Mouse (Mus musculus) gonadal fat pad, adult 2 months (tissue): Measurements from ENCODE around the gene Ssh3. TPM values are rescaled to one million over a fixed set of nuclear protein-coding genes. Genes with fewer than 3 reads are reported as not detected.
"Not testable (repeated sequence)": the region's sequence is repeated elsewhere in the genome, so short reads cannot be mapped to it uniquely, and the experiment has no call there.

Experiments
- DNase-seq: peaks from one replicate; pipeline ENCODE4 v3.0.0-alpha.2; 2012; ENCODE audit warnings: low read depth
- polyA plus RNA-seq: library from polyadenylated mRNA; depleted of rRNA; stranded (reverse); fragments of >200 nt; gene quantifications from 2 replicates; pipeline ENCODE4 v1.2.3, GENCODE M21; 2012

Gene Ssh3
- polyA plus RNA-seq, 1 experiment, result 91.4 TPM

- DNase-seq, result no peak
Observed at GRCm38 (mm10) chr19:4296611-4297010, 27.6 kb upstream of the Ssh3 start.

DNA sequence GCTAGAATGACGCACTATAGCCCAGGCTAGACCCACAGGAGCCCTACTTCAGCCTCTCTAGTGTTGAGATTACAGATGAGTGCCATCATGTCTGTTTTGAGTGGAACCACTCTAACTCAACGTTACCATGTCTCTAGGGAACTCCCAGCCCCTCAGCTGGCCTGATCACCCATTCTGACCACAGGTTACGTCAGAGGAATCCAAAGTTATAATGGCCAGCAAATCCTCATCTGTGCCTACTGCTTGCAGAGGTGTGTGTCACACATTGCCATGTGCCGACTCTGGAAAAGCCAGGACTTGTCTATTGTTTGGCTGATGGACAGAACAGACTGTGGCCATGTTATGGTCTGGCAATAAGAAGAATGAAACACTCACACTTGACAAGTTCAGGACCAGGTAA, 26.4 kb upstream of the Ssh3 start:
- no peak for DNase-seq

DNA sequence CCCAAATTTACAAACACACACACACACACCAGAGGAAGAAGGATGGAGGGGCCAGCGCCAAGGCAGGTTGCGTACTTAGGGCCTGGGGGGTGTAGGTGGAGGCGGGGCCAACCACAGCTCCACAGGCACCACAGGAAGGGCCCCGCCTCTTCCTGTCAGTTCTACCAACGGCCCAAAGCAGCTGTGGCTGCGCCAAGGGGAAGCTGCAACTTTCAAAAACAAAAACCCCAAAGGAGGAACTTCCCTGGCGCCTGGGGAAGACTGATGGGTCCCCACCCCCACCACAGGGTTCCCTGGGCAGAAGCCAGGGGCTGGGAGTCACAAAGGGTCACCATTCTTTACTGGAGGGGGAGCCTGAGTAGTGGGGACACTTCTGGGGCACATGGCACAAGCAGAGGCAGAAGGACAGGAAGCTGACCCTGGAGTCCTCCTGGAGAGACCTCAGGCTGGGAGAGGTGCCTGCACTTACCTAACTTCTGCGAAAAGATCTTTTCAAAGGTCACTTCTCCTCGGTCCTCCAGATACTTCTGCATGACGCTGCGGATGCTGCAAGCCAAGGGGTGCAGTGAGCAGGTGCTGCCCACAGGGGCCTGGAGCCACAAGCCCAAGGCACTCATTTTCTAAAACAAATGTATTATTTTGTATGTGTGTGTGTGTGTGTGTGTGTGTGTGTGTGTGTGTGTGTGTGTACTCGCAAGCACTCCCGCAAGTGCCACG, 25.6 kb upstream of the Ssh3 start:
- DNase-seq, result no peak

- no peak for DNase-seq
Observed at GRCm38 (mm10) chr19:4291161-4291560, 22.2 kb upstream of the Ssh3 start.

DNA sequence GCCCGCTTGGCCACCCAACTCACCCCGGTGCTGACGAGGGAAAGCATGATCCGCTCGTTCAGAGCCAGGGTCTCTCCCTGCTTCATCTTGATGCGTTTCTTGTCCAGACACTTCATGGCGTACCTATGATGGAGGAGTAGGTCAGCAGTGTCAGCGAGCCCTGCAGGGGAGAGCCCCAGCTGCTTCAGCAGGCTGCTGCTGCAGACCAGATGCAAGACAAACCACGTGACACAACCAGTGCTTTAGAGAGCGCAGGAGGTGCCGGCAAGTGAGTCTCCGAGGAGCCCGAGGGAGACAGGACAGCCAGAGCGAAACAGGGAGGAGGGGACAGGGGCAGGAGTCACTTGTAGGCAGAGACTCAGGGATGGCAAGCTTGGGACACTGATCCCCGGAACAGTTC, 21.8 kb upstream of the Ssh3 start:
- DNase-seq, result no peak

DNA sequence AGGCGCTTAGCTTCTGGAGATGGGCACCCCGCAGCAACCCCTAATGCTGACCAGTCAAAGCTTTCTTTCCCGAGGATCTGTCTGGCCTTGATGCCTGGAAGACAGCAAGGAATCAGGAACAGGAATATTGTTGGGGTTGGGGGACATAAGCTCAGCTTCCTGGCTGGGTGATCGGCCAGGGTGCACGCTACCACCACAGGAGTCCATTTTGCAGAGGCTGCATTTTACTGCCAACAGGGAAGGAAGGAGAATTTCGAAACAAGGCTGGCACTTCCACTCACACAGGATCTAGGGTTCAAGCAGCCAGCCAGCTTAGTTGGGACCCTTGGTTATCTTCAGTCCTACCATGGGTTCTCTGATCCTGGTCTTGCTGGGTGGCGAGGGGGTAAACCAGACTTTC, 14.7 kb upstream of the Ssh3 start:
- DNase-seq, result no peak

DNA sequence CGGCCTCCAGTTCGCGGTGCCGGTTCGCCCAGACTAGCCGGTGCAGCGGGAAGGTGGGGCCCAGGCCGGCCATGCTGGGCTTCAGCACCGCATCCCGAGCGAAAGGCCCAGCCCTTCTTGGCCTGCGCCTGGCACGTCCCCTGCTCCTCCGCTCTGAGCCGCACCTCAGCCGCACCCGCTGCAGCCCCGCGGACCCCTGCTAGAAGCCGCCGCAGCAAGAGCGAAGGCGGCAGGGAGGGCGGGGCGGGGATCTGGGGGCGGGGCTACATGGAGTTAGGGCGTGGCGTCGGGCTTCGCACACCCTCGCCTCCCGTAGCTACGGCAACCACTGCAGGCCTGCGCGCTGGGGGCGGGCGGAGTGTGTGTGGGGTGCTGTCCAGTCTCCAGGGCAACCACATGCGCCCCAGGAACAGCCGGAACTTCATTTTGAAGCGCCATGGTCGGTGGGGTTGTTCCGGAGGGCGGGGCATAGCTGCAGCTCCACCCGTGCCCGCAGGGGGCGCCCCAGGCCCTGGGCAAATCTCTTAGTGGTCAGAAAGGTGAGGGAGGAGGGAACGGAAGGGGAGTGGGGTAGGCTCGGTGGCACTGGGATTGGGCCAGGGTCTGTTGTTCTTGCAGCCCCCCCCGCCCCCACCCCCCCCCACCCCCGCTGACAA, 14.0 kb upstream of the Ssh3 start, which contains the start of gene Ankrd13d:
Gene Ankrd13d (minus strand): TSS at position 240 of the 656 bp plus-strand sequence.
- no peak for DNase-seq

DNA sequence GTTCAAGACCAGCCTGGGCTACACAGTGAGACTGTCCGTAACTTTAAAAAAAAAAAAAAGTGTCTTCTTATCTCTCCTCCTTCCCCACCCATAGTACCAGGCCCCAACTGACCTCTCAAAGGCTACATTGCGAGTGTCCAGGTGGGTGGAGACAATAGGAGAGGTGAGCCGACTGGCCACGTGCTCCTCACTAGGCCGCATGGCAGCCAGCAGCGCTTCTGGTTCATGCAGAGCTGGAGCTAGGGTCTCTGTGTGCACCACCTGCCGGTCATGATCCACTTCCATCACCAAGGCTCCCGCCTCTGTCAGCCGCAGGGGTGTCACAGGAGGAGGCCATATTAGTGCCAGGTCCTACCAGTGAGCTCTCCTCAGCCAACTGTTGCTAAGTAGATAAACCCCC, 11.4 kb upstream of the Ssh3 start:
- DNase-seq, result no peak

DNA sequence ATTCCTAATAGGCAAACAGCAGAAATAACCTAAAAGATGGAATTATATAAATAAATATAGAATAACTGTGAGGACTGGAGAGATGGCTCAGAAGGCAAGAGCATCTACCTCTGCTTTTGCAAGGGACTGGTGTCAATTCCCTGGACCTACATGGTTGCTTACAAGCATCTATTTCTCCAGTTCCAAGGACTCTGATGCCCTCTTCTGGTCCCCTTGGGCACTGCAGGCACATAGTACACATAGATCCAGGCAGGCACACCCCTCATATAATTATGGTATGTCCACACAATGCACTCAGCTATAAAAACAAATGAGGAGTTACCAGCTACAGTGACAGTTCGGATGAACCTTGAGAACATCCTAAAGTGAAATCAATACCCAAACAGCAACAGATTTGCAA, 10.5 kb upstream of the Ssh3 start:
- no peak for DNase-seq

- no peak for DNase-seq
Observed at GRCm38 (mm10) chr19:4270972-4271371, 2.0 kb upstream of the Ssh3 start.

DNA sequence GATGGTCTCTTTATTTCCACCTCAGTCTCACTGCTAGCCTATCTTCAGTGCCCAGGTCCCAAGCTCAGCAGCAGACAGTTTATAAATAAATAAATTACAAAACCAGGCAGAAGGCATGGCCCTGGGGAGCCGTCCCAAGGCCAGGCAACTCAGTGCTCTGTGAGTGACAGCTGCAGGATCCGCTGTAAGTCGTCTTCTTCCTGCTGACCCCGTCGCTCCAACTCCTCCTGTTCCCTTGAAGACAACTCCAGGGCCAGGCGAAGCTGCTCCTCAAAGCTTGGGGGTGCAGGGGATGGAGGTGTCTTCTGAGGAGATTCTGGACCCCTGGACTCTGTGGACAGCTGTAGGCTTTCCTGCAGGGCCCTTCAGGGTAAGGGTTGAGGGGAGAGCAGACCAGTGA, 1.2 kb upstream of the Ssh3 start:
- DNase-seq, result no peak

- DNase-seq, result no peak
Observed at GRCm38 (mm10) chr19:4265956-4266355, 3.0 kb downstream of the Ssh3 start.

GRCm38 (mm10) chr19:4264171-4264780, 4.7 kb downstream of the Ssh3 start:
- no peak for DNase-seq

- DNase-seq, result no peak
Observed at GRCm38 (mm10) chr19:4263702-4264101, 5.3 kb downstream of the Ssh3 start.

- no peak for DNase-seq
Observed at GRCm38 (mm10) chr19:4262756-4263155, 6.2 kb downstream of the Ssh3 start.

- DNase-seq, result no peak
Observed at GRCm38 (mm10) chr19:4261038-4261698, 7.8 kb downstream of the Ssh3 start.

DNA sequence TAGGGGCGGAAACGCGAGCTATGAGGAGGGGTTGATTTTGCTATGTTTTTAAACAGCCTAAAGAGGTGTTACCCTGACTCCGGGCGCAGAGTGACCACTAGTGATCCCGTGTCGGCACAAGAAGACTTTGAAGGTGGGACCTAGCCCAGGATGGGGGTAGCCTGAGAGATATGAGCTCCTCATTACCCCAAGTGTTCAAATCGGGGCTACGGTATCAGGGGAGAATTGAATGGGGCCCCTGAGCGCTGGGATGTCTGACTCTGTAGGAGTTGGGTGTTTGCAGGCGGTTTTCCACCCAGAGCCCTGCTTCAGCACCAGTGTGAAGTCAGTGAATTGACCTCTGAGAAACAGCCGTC, 11.1 kb downstream of the Ssh3 start:
- DNase-seq, result no peak

- peak; percentile 36 for DNase-seq
Observed at GRCm38 (mm10) chr19:4257216-4257896, 11.6 kb downstream of the Ssh3 start.

- no peak for DNase-seq
Observed at GRCm38 (mm10) chr19:4255583-4256162, 13.3 kb downstream of the Ssh3 start.

- DNase-seq, result no peak
Observed at GRCm38 (mm10) chr19:4254230-4254629, 14.8 kb downstream of the Ssh3 start.

DNA sequence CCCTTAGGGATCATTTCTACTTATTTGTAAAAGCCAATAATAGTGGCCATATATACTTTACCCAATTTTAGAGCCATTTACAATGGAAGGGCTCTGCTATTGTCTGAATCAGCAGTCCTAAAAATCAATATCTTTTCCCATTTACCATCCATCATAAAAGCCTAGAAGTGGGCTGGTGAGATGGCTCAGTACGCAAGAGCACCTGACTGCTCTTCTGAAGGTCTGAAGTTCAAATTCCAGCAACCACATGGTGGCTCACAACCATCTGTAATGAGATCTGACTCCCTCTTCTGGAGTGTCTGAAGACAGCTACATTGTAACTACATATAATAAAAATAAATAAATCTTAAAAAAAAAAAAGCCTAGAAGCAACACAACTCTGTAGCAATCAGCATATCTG, 20.3 kb downstream of the Ssh3 start:
- DNase-seq, result not testable (repeated sequence)

- DNase-seq, result no peak
Observed at GRCm38 (mm10) chr19:4247010-4247409, 22.0 kb downstream of the Ssh3 start.
